Mouse (Mus musculus): ENCODE measurements around the gene Fbxo46.
"Not testable (repeated sequence)": the region's sequence is repeated elsewhere in the genome, so short reads cannot be mapped to it uniquely, and the experiment has no call there.

Gene Fbxo46

DNA sequence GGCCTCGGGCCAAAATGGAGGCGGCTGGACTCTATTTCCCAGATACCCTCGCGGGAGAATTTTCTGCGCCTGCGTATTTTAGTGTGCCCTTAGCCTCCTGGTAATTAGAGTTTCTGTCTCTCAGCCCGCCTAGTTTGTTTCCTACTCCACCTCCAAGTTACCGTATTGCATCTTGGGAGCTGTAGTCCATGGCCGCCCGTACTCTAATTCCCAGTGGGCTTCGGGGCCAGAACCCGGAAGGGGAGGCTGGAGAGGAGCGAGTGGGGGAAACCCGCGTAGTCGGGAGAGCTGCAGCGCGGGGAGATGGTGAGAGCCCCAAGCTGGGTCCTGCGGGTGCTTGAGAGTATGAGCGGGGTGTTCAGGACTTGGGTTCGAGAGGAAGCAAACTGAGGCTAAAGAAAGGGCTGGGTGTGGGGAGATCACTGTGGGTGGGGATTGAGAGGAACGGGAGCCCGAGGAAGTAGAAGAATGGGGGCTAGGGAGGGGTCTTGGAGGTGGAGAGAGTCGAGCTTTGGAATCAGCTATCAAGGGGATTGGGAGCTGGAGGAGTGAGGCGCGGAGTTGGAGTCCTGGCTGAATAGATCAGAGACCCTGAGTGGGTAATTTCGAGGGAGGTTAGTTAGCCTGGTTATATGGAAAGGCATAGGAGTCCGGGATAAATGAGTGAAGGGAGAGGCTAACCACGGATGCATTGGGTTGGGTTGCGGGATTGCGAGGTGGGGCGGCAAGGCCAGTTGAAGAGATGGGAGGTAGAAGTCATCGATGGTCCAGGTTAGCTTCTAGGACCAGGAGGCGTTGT, at the start of gene Fbxo46:
Gene Fbxo46, plus strand, starts transcription at position 229 of the 799 bp plus-strand sequence.
- peak; percentile 88 to 91 for DNase-seq (ENCODE audit: low read depth in 1 of 2, low spot score in 2 of 2)

GRCm38 (mm10) chr7:19071024-19071423, 48.6 kb upstream of the Fbxo46 start:
- DNase-seq (ENCODE audit: low read depth in 1 of 2, low spot score in 2 of 2) = not testable (repeated sequence)

GRCm38 (mm10) chr7:19073504-19073903, 46.2 kb upstream of the Fbxo46 start:
- no peak for DNase-seq (ENCODE audit: low read depth in 1 of 2, low spot score in 2 of 2)

DNA sequence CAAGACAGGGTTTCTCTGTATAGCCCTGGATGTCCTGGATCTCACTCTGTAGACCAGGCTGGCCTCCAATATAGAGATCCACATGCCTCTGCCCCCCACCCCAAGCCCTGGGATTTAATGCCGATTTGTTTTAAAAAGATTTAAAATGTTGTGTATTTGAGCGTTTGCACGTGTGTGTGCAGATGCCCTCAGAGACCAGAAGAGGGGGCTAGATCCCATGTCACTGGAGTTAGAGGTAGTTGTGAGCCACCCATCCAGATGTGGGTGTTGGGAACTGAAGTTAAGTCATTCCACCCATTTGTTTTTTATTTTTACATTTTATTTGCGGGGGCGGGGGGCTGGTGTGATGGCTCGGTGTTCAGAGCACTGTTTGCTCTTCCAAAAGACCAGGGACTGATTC, 45.2 kb upstream of the Fbxo46 start:
- DNase-seq (ENCODE audit: low read depth in 1 of 2, low spot score in 2 of 2) = no peak

GRCm38 (mm10) chr7:19075231-19075630, 44.4 kb upstream of the Fbxo46 start:
- DNase-seq (ENCODE audit: low read depth in 1 of 2, low spot score in 2 of 2) = no peak

GRCm38 (mm10) chr7:19075723-19076585, 43.7 kb upstream of the Fbxo46 start, which contains the start of gene Dmwd:
TSS of gene Dmwd (plus strand) at chr7:19076227.
- no peak for DNase-seq (ENCODE audit: low read depth in 1 of 2, low spot score in 2 of 2)

GRCm38 (mm10) chr7:19076586-19076991, 43.1 kb upstream of the Fbxo46 start:
- no peak for DNase-seq (ENCODE audit: low read depth in 1 of 2, low spot score in 2 of 2)

- DNase-seq (ENCODE audit: low read depth in 1 of 2, low spot score in 2 of 2) = peak; percentile 60 to 61
These were observed 41.9 kb upstream of the Fbxo46 start for GRCm38 (mm10) chr7:19077761-19078160.

- no peak for DNase-seq (ENCODE audit: low read depth in 1 of 2, low spot score in 2 of 2)
These were observed 40.9 kb upstream of the Fbxo46 start for GRCm38 (mm10) chr7:19078732-19079131.

DNA sequence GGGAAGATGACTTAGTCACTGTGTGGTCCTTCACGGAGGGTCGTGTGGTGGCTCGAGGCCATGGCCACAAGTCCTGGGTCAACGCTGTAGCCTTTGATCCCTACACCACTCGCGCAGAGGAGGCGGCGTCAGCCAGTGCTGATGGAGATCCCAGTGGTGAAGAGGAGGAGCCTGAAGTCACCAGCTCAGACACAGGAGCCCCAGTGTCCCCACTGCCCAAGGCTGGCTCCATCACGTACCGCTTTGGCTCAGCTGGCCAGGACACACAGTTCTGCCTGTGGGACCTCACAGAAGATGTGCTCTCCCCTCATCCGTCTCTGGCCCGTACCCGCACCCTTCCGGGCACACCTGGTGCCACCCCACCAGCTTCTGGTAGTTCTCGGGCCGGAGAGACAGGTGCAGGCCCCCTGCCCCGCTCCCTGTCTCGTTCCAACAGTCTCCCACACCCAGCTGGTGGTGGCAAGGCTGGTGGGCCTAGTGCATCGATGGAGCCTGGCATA, 39.2 kb upstream of the Fbxo46 start:
- no peak for DNase-seq (ENCODE audit: low read depth in 1 of 2, low spot score in 2 of 2)

GRCm38 (mm10) chr7:19082171-19082570, 37.5 kb upstream of the Fbxo46 start:
- no peak for DNase-seq (ENCODE audit: low read depth in 1 of 2, low spot score in 2 of 2)

DNA sequence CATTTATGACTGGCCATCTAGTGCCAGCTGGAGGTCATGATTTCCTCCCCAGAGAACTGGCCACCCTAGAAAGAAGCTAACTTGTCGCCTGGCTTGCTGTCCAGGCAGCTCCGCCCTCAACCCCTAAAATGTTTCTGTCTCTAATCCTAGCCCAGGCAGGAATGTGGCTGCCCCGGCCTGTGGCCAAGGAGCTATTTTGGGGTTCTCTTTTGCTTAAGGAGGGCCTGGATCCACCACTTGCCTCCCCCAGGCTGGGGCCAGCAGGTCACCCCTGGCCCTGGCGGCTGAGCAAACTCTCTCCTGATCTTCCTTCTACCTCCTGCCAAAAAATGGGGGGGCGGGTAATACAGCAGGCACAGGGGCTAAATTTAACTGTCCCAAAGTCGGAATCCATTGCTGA, 36.6 kb upstream of the Fbxo46 start:
- no peak for DNase-seq (ENCODE audit: low read depth in 1 of 2, low spot score in 2 of 2)

GRCm38 (mm10) chr7:19083701-19084100, 36.0 kb upstream of the Fbxo46 start, which contains the start of gene Dmpk:
TSS of gene Dmpk (plus strand) at chr7:19083849.
- DNase-seq (ENCODE audit: low read depth in 1 of 2, low spot score in 2 of 2) = no peak

- peak; percentile 77 to 81 for DNase-seq (ENCODE audit: low read depth in 1 of 2, low spot score in 2 of 2)
These were observed 35.3 kb upstream of the Fbxo46 start for GRCm38 (mm10) chr7:19084277-19084771.

GRCm38 (mm10) chr7:19084921-19085473, 34.7 kb upstream of the Fbxo46 start:
- DNase-seq (ENCODE audit: low read depth in 1 of 2, low spot score in 2 of 2) = no peak

DNA sequence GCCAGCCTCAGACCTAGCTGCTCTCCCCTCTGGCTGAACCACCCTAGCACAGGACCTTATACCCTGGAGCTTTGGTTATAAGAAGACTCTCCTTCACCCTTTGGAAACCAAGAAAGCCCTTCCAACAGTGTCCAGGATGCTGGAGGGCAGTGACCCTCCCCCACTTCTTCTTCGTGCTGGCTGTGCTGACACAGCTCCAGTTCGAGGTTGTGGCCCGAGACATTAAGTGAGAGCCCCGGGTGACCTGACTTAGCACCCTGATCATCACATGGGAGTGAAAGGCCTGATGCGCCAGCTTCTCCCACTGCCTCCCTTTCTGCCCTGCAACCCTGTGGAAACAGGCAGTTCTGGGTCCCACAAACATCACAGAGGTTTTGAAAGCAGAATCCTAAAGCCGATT, 34.2 kb upstream of the Fbxo46 start:
- no peak for DNase-seq (ENCODE audit: low read depth in 1 of 2, low spot score in 2 of 2)

DNA sequence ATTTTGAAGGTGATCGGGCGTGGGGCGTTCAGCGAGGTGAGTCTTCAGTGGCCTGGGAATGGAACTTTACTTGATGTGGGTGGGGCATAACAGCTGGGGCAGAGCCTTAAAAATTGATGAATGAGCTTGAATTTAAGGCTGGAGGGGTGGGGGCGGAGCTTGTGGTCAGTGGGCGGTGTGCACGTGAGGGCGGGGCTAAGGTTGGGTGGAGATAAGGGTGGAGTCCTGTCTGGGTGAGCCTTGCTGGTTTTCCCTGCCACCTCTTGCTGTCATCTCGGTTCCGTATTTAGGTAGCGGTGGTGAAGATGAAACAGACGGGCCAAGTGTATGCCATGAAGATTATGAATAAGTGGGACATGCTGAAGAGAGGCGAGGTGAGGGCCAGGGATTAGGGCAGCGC, 33.6 kb upstream of the Fbxo46 start:
- DNase-seq (ENCODE audit: low read depth in 1 of 2, low spot score in 2 of 2) = no peak

DNA sequence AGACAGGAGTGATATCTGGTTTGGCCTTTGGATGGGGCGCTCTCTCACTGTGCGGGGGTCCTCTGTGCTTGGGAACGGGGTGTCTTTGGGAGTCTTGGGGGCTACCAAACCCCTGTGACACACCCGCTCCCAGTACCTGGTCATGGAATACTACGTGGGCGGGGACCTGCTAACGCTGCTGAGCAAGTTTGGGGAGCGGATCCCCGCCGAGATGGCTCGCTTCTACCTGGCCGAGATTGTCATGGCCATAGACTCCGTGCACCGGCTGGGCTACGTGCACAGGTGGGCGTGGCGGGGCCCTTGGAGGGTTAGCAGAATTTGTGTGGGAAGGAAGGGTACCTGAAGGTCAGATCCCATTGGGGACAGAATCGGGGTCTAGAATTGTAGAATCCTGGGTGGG, 32.9 kb upstream of the Fbxo46 start:
- no peak for DNase-seq (ENCODE audit: low read depth in 1 of 2, low spot score in 2 of 2)

DNA sequence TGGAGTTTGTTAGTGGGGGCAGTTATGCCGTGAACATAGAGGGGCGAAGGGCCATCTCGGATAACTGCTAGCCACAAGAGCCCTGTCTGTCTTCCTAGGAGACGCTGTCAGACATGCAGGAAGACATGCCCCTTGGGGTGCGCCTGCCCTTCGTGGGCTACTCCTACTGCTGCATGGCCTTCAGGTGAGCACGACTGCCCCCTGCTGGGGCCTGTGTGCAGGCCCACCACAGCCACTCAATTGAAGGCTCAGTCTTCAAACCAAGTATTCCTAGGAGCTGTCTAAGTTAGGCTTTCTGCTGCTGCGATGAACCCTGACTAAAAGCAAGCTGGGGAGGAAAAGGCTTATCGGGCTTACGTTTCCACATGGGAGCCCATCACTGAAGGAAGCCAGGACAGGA, 30.8 kb upstream of the Fbxo46 start:
- peak in 1 of 2 experiments; percentile 48 for DNase-seq (ENCODE audit: low read depth in 1 of 2, low spot score in 2 of 2)

GRCm38 (mm10) chr7:19091913-19092312, 27.7 kb upstream of the Fbxo46 start:
- no peak for DNase-seq (ENCODE audit: low read depth in 1 of 2, low spot score in 2 of 2)

Data from monocyte, adult 2 months (primary cell).